Mouse (Mus musculus) ovary, postnatal 14 days (tissue): ENCODE measurements around the gene Taar7d.
"Not testable (repeated sequence)": the region's sequence is repeated elsewhere in the genome, so short reads cannot be mapped to it uniquely, and the experiment has no call there.

Experiments used
- DNase-seq: peaks from one replicate; pipeline ENCODE4 v3.0.0; 2022; ENCODE audit warnings: low spot score

The Taar7d gene

GRCm38 (mm10) chr10:24026922-24027321 is at the start of gene Taar7d:
Gene Taar7d (plus strand): TSS chr10:24027222.
- DNase-seq = no peak

- DNase-seq = no peak
These were observed 49.1 kb upstream of the Taar7d start for GRCm38 (mm10) chr10:23977958-23978357.

- DNase-seq = peak; percentile 63
These were observed 47.9 kb upstream of the Taar7d start for GRCm38 (mm10) chr10:23978901-23979705.

GRCm38 (mm10) chr10:23985546-23985945 is 41.5 kb upstream of the Taar7d start, which contains the start of gene Taar6:
Gene Taar6 (minus strand): TSS chr10:23985646.
- DNase-seq = no peak

GRCm38 (mm10) chr10:23986419-23986818 is 40.6 kb upstream of the Taar7d start:
- DNase-seq = no peak

- DNase-seq = no peak
These were observed 33.6 kb upstream of the Taar7d start, which contains the start of gene Taar7a for GRCm38 (mm10) chr10:23993381-23993780. Gene Taar7a (minus strand): TSS chr10:23993481.

- DNase-seq = no peak
These were observed 27.4 kb upstream of the Taar7d start, which contains the start of gene Taar7b for GRCm38 (mm10) chr10:23999639-24000038. Gene Taar7b (plus strand): TSS chr10:23999939.

GRCm38 (mm10) chr10:24006442-24006841 is 20.6 kb upstream of the Taar7d start:
- DNase-seq = no peak

- DNase-seq = no peak
These were observed 20.0 kb upstream of the Taar7d start for GRCm38 (mm10) chr10:24007034-24007433.

- no peak for DNase-seq
These were observed 18.9 kb upstream of the Taar7d start for GRCm38 (mm10) chr10:24008143-24008542.

GRCm38 (mm10) chr10:24031347-24031746 is 4.3 kb downstream of the Taar7d start:
- no peak for DNase-seq

- no peak for DNase-seq
These were observed 10.3 kb downstream of the Taar7d start, which contains the start of gene Taar7e for GRCm38 (mm10) chr10:24037314-24037713. Gene Taar7e (plus strand): TSS chr10:24037614.

- no peak for DNase-seq
These were observed 13.3 kb downstream of the Taar7d start for GRCm38 (mm10) chr10:24040120-24040869.

GRCm38 (mm10) chr10:24049210-24049609 is 22.2 kb downstream of the Taar7d start, which contains the start of gene Taar7f:
Gene Taar7f (plus strand): TSS chr10:24049510.
- no peak for DNase-seq

- no peak for DNase-seq
These were observed 25.0 kb downstream of the Taar7d start for GRCm38 (mm10) chr10:24052039-24052438.

- DNase-seq = no peak
These were observed 32.0 kb downstream of the Taar7d start for GRCm38 (mm10) chr10:24058986-24059385.

GRCm38 (mm10) chr10:24074751-24075150 is 47.7 kb downstream of the Taar7d start:
- not testable (repeated sequence) for DNase-seq

GRCm38 (mm10) chr10:24076200-24076599 is 49.2 kb downstream of the Taar7d start, which contains the start of gene Taar8a:
Gene Taar8a (plus strand): TSS chr10:24076500.
- DNase-seq = not testable (repeated sequence)
